Mouse (Mus musculus) CH12.LX (cell line): Measurements from ENCODE around the gene Dnajb11. TPM values are rescaled to one million over a fixed set of nuclear protein-coding genes. Genes with fewer than 3 reads are reported as not detected.
A peak's percentile ranks its signal among the peaks of the same experiment; 100 is the strongest.

Experiments used
- DNase-seq: peaks from one replicate; pipeline ENCODE4 v3.0.0-alpha.2; 2013; ENCODE audit errors: extremely low read depth
- H3K27ac ChIP-seq: 2 replicates; pipeline ENCODE4 v1.5.1; 2012; ENCODE audit warnings: low read depth, mild to moderate bottlenecking, control low read depth, moderate library complexity; ENCODE audit not compliant: insufficient read depth
- H3K27me3 ChIP-seq: replicated peaks from 2 replicates; pipeline ENCODE3; 2012; ENCODE audit warnings: inconsistent platforms
- H3K36me3 ChIP-seq, 2 experiments: replicated peaks in 1 of 2; 2 replicates each; pipeline versions ENCODE3 to v1.6.1; 2012; ENCODE audit warnings: inconsistent platforms in 1 of 2, low read length in 1 of 2, mild to moderate bottlenecking in 1 of 2, mixed read lengths in 1 of 2, moderate library complexity in 1 of 2; ENCODE audit not compliant: control insufficient read depth in 1 of 2, insufficient read depth in 1 of 2
- H3K4me1 ChIP-seq, 2 experiments: 2 replicates each; pipeline ENCODE4 v1.6.1; 2012; ENCODE audit warnings: inconsistent platforms in 1 of 2, moderate library complexity in 1 of 2; ENCODE audit not compliant: insufficient read depth in 2 of 2, control insufficient read depth in 1 of 2
- H3K4me2 ChIP-seq: 2 replicates; pipeline ENCODE4 v1.6.1; 2012; ENCODE audit warnings: low read depth, mild to moderate bottlenecking, control low read depth; ENCODE audit not compliant: poor library complexity, insufficient read depth, severe bottlenecking
- H3K4me3 ChIP-seq, 3 experiments: fragments of 150-350 bp in 1 of 3; sonication (generic) in 1 of 3; replicated peaks in 1 of 3; 2 replicates each; pipeline versions ENCODE3 to v1.5.1; 2011 to 2012; ENCODE audit warnings: low read depth in 2 of 3, low read length in 2 of 3, mild to moderate bottlenecking in 2 of 3, moderate library complexity in 2 of 3, control low read depth in 1 of 3, improper control_type of control experiment in 1 of 3, inconsistent platforms in 1 of 3, mixed read lengths in 1 of 3; ENCODE audit not compliant: poor library complexity in 1 of 3
- H3K79me2 ChIP-seq: replicated peaks from 2 replicates; pipeline ENCODE4 v1.6.1; 2012; ENCODE audit warnings: mild to moderate bottlenecking, moderate library complexity; ENCODE audit not compliant: control insufficient read depth, poor library complexity, insufficient read depth, severe bottlenecking; ENCODE audit errors: extremely low read depth
- H3K9ac ChIP-seq: 2 replicates; pipeline ENCODE4 v1.6.1; 2012; ENCODE audit warnings: low read depth, mild to moderate bottlenecking, control low read depth, moderate library complexity; ENCODE audit not compliant: insufficient read depth
- H3K9me3 ChIP-seq: replicated peaks from 2 replicates; pipeline ENCODE3; 2012; ENCODE audit warnings: low read length, inconsistent platforms, mixed read lengths
- BHLHE40 ChIP-seq: IDR thresholded peaks from 2 replicates; pipeline ENCODE4 v1.6.1; 2011; ENCODE audit warnings: mild to moderate bottlenecking, low read depth, low read length, improper control_type of control experiment
- CHD2 ChIP-seq: IDR thresholded peaks from 2 replicates; pipeline ENCODE4 v1.6.1; 2011; ENCODE audit warnings: low read length, improper control_type of control experiment
- CTCF ChIP-seq, 2 experiments: IDR thresholded peaks in 1 of 2; conservative IDR thresholded peaks in 1 of 2; 2 replicates each; pipeline ENCODE4 v1.5.1; 2011 to 2012; ENCODE audit warnings: low read depth in 2 of 2, low read length in 2 of 2, improper control_type of control experiment in 1 of 2, inconsistent platforms in 1 of 2, mild to moderate bottlenecking in 1 of 2, moderate library complexity in 1 of 2
- E2F4 ChIP-seq: IDR thresholded peaks from 2 replicates; pipeline ENCODE4 v1.6.1; 2011; ENCODE audit warnings: low read depth, low read length, improper control_type of control experiment; ENCODE audit not compliant: insufficient replicate concordance
- ELF1 ChIP-seq: IDR thresholded peaks from 2 replicates; pipeline ENCODE4 v1.6.1; 2014; ENCODE audit warnings: low read depth, mild to moderate bottlenecking, inconsistent platforms, low read length, improper control_type of control experiment
- EP300 ChIP-seq: IDR thresholded peaks from 2 replicates; pipeline ENCODE4 v1.6.1; 2011; ENCODE audit warnings: low read length, improper control_type of control experiment
- ETS1 ChIP-seq: conservative IDR thresholded peaks from 2 replicates; pipeline ENCODE4 v1.6.1; 2012; ENCODE audit warnings: low read depth, mild to moderate bottlenecking, inconsistent platforms, low read length, improper control_type of control experiment, moderate library complexity
- GABPA ChIP-seq: IDR thresholded peaks from 2 replicates; pipeline ENCODE4 v1.6.1; 2012; ENCODE audit warnings: low read depth, low read length, improper control_type of control experiment, inconsistent platforms; ENCODE audit not compliant: insufficient replicate concordance
- HCFC1 ChIP-seq: IDR thresholded peaks from 2 replicates; pipeline ENCODE4 v1.6.1; 2012; ENCODE audit warnings: low read depth, mild to moderate bottlenecking, inconsistent platforms, low read length, improper control_type of control experiment
- IRF4 ChIP-seq: IDR thresholded peaks from 2 replicates; pipeline ENCODE4 v1.6.1; 2014; ENCODE audit warnings: low read depth, mild to moderate bottlenecking, inconsistent platforms, low read length, improper control_type of control experiment
- JUND ChIP-seq: conservative IDR thresholded peaks from 2 replicates; pipeline ENCODE4 v1.6.1; 2011; ENCODE audit warnings: low read depth, low read length, improper control_type of control experiment
- KAT2A ChIP-seq: IDR thresholded peaks from 2 replicates; pipeline ENCODE4 v1.6.1; 2012; ENCODE audit warnings: low read length, improper control_type of control experiment, inconsistent platforms; ENCODE audit not compliant: insufficient replicate concordance
- MAX ChIP-seq: IDR thresholded peaks from 2 replicates; pipeline ENCODE4 v1.6.1; 2011; ENCODE audit warnings: low read length, improper control_type of control experiment
- MAZ ChIP-seq: IDR thresholded peaks from 2 replicates; pipeline ENCODE4 v1.6.1; 2012; ENCODE audit warnings: low read depth, mild to moderate bottlenecking, inconsistent platforms, low read length, improper control_type of control experiment, moderate library complexity
- MXI1 ChIP-seq: IDR thresholded peaks from 2 replicates; pipeline ENCODE4 v1.6.1; 2011; ENCODE audit warnings: mild to moderate bottlenecking, low read depth, low read length, improper control_type of control experiment
- MYC ChIP-seq: IDR thresholded peaks from 2 replicates; pipeline ENCODE4 v1.6.1; 2011; ENCODE audit warnings: low read depth, mild to moderate bottlenecking, improper control_type of control experiment, low read length
- NELFE ChIP-seq: IDR thresholded peaks from 2 replicates; pipeline ENCODE4 v1.6.1; 2011; ENCODE audit warnings: low read depth, low read length, improper control_type of control experiment
- NRF1 ChIP-seq: IDR thresholded peaks from 2 replicates; pipeline ENCODE4 v1.6.1; 2014; ENCODE audit warnings: low read depth, mild to moderate bottlenecking, inconsistent platforms, low read length, improper control_type of control experiment, moderate library complexity
- POLR2AphosphoS2 ChIP-seq: IDR thresholded peaks from 2 replicates; pipeline ENCODE4 v1.6.1; 2011; ENCODE audit warnings: low read depth, low read length, improper control_type of control experiment
- RAD21 ChIP-seq: IDR thresholded peaks from 2 replicates; pipeline ENCODE4 v1.6.1; 2011; ENCODE audit warnings: low read depth, mild to moderate bottlenecking, low read length, improper control_type of control experiment, moderate library complexity
- RCOR1 ChIP-seq: conservative IDR thresholded peaks from 2 replicates; pipeline ENCODE4 v1.6.1; 2012; ENCODE audit warnings: low read depth, mild to moderate bottlenecking, inconsistent platforms, low read length, improper control_type of control experiment
- SIN3A ChIP-seq: IDR thresholded peaks from 2 replicates; pipeline ENCODE4 v1.6.1; 2012; ENCODE audit warnings: low read length, improper control_type of control experiment, inconsistent platforms
- SMC3 ChIP-seq: IDR thresholded peaks from 2 replicates; pipeline ENCODE4 v1.6.1; 2011; ENCODE audit warnings: low read depth, low read length, improper control_type of control experiment
- TBP ChIP-seq: conservative IDR thresholded peaks from 2 replicates; pipeline ENCODE4 v1.6.1; 2011; ENCODE audit warnings: low read depth, low read length, improper control_type of control experiment
- TCF12 ChIP-seq: IDR thresholded peaks from 2 replicates; pipeline ENCODE4 v1.6.1; 2014; ENCODE audit warnings: low read depth, mild to moderate bottlenecking, inconsistent platforms, low read length, improper control_type of control experiment
- UBTF ChIP-seq: IDR thresholded peaks from 2 replicates; pipeline ENCODE4 v1.6.1; 2012; ENCODE audit warnings: low read depth, mild to moderate bottlenecking, inconsistent platforms, low read length, improper control_type of control experiment, moderate library complexity
- ZC3H11A ChIP-seq: IDR thresholded peaks from 2 replicates; pipeline ENCODE4 v1.6.1; 2012; ENCODE audit warnings: low read depth, mild to moderate bottlenecking, inconsistent platforms, low read length, improper control_type of control experiment
- ZKSCAN1 ChIP-seq: IDR thresholded peaks from 2 replicates; pipeline ENCODE4 v1.6.1; 2012; ENCODE audit warnings: low read depth, inconsistent platforms, low read length, improper control_type of control experiment, borderline replicate concordance
- ZMIZ1 ChIP-seq: IDR thresholded peaks from 2 replicates; pipeline ENCODE4 v1.6.1; 2012; ENCODE audit warnings: low read depth, mild to moderate bottlenecking, inconsistent platforms, low read length, improper control_type of control experiment
- ZNF384 ChIP-seq: IDR thresholded peaks from 2 replicates; pipeline ENCODE4 v1.6.1; 2012; ENCODE audit warnings: low read depth, low read length, improper control_type of control experiment, inconsistent platforms
- dilution Hi-C: fragments of 300-500 bp; cut with MboI; formaldehyde crosslinking; loops from 2 replicates; pipeline ENCODE4 v1.14.3; 2020; ENCODE audit warnings: low sequenced_read_pairs; ENCODE audit not compliant: extremely low pct_unique_long_range_greater_than_20kb, extremely low pct_ligation_motif_present
- in situ Hi-C: fragments of 300-500 bp; cut with MboI; formaldehyde crosslinking; loops from 3 replicates; pipeline ENCODE4 v1.14.3; 2019; ENCODE audit warnings: low sequenced_read_pairs, low pct_ligation_motif_present, low pct_unique_long_range_greater_than_20kb, mixed read lengths
- polyA plus RNA-seq: library from polyadenylated mRNA; unstranded; fragments of >175 nt; gene quantifications from 2 replicates; pipeline ENCODE4 v1.2.1, GENCODE M21; 2012; ENCODE audit warnings: low read depth; ENCODE audit not compliant: insufficient read length
- total RNA-seq, 2 experiments: library from RNA; depleted of rRNA; stranded (reverse); fragments of 300-350 nt in 1 of 2; fragments of >200 nt in 1 of 2; gene quantifications; 2 replicates each; pipeline ENCODE4 v1.2.3; 2012 to 2014

Dnajb11 gene
- total and polyA plus RNA-seq, 3 experiments, result 122 to 206 (median 129) TPM

DNA sequence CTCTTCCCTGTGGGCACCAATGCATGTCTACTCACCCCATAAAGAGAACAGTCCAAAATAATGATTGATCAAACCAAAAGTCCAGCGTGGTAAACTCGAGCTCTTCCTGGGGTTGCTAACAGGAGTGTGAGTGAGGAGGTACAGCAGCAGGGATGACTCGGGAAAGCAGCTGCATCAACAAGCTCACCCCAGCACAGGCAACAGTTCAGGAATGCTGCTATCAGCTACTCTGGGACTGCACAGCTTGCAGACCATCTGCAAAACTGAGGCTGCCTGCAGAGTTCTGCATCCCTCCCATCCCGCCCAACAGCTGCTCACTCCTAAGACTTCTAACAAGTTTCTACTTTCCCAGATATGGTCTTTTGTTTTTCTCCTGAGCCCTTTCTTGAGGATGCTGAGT lies 15.7 kb downstream of the Dnajb11 start:
- H3K79me2 ChIP-seq, result no peaks in the 10 kb centered on the region
- in situ Hi-C loops, result no loop called here
- no peak overlapping the region for H3K27ac ChIP-seq
- H3K27me3 ChIP-seq, result no peaks in the 10 kb centered on the region
- H3K4me3 ChIP-seq, result no peak overlapping the region
- H3K9ac ChIP-seq, result no peak overlapping the region
- no peaks in the 10 kb centered on the region for H3K9me3 ChIP-seq
- peaks cover 4 to 23% of the 10 kb centered on the region in 2 experiments; a peak in 3 of 4 replicates for H3K4me1 ChIP-seq
- H3K4me2 ChIP-seq, result no peak overlapping the region
- H3K36me3 ChIP-seq, result peaks cover 49 to 64% of the 10 kb centered on the region in 2 experiments
- dilution Hi-C loops, result no loop called here
- no peak for DNase-seq
- TF ChIP-seq TBP (no peak), RCOR1 (no peak), CHD2 (no peak), BHLHE40 (no peak), E2F4 (no peak), ZMIZ1 (no peak), MAX (no peak), ZKSCAN1 (no peak), MXI1 (no peak), HCFC1 (no peak), SMC3 (no peak), ELF1 (no peak), NRF1 (no peak), KAT2A (no peak), ZNF384 (no peak), RAD21 (no peak), MAZ (no peak), JUND (no peak)
- TF ChIP-seq, all 38 proteins: peak for 0

DNA sequence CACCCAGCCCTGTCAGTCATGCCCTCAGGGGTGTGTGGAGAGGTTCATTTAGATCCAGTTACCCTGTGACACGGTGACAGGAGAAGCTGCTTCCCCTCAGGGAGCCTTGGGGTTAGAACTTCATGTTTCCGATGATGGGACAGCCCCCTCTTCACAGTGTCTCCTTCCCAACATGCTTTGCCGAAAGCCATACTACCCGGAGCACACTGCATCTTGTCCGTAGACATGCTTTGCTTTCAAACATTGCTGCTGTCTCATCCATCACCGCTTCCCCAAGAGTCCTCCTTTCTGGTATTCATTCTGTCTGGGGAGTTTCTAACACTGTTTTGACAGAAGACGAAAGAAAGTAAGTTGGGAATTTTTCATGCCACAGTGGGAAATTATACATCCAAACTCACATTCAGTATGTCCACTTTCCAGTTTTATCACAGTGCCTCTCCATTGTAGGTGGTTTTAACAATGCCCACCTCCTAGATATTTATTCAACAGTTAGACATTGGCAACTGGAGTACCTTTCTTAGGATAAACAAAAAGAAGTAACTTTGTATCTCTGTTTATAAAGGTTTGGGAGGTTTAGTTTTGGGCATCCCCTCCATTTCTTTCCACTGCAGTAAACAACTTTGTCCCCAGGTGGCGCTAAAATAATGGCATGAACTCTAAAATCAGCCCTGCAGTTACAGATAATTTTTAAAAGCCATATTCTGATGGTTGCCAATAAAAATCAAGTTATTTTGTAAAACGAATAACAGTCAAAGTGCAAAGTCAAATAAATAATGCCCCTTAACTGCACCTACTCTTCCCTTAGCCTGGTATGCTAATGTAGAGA lies 18.8 kb downstream of the Dnajb11 start:
- H3K79me2 ChIP-seq, result no peaks in the 10 kb centered on the region
- H3K4me2 ChIP-seq, result peak overlapping the region; percentile 48
- H3K9me3 ChIP-seq, result no peaks in the 10 kb centered on the region
- in situ Hi-C loops (loop anchor here (5.0 to 25.0 kb wide), 2 partner anchors 76 to 561 kb away; partner anchors contain the start of genes Hrg and Rtp1), dilution Hi-C loops (no loop called here)
- H3K36me3 ChIP-seq, result peaks cover 18 to 35% of the 10 kb centered on the region in 2 experiments
- peak; percentile 95 for DNase-seq
- H3K4me3 ChIP-seq, result peak overlapping the region; percentile 32 to 49 (median 41)
- H3K9ac ChIP-seq, result peak overlapping the region; percentile 35
- H3K27me3 ChIP-seq, result no peaks in the 10 kb centered on the region
- peaks cover 6 to 30% of the 10 kb centered on the region in 2 experiments; a peak in 3 of 4 replicates for H3K4me1 ChIP-seq
- peak overlapping the region; percentile 22; the same call in 1 of the 2 replicates for H3K27ac ChIP-seq
- peak; percentile 37; the same call in 1 of the 2 replicates for TF ChIP-seq NRF1
- no peak for TF ChIP-seq GABPA
- TF ChIP-seq SMC3, result peak; percentile 92
- peak; percentile 33 for TF ChIP-seq ZC3H11A
- peak; percentile 89 for TF ChIP-seq MYC
- peak; percentile 89; the same call in 1 of the 2 replicates for TF ChIP-seq ZMIZ1
- TF ChIP-seq ETS1, result peak; percentile 61
- peak; percentile 41 for TF ChIP-seq BHLHE40
- 0 out of 2 replicates have a peak, but pooled peaks have one; percentile 38 for TF ChIP-seq IRF4
- peak; percentile 87 for TF ChIP-seq SIN3A
- peak; percentile 88 for TF ChIP-seq NELFE
- peak; percentile 76 for TF ChIP-seq EP300
- peak; percentile 73 for TF ChIP-seq TCF12
- peak; percentile 67 to 95; a peak in 3 of 4 replicates for TF ChIP-seq CTCF (conservative IDR thresholded peaks at IDR 0.05 in 1 of 2, IDR thresholded peaks at IDR 0.05 in 1 of 2; ENCODE audit: low read depth in 2 of 2, low read length in 2 of 2)
- peak; percentile 46; the same call in 1 of the 2 replicates for TF ChIP-seq POLR2AphosphoS2
- 0 out of 2 replicates have a peak, but pooled peaks have one; percentile 51 for TF ChIP-seq TBP
- TF ChIP-seq MAZ, result peak; percentile 88
- peak; percentile 92 for TF ChIP-seq MAX
- no peak for TF ChIP-seq UBTF
